Mouse (Mus musculus) thymus, adult 18-20 months (tissue): ENCODE measurements around the gene Rep15.
A peak's percentile ranks its signal among the peaks of the same experiment; 100 is the strongest.

Source experiments
- DNase-seq, 2 experiments: peaks; one replicate each; pipeline ENCODE4 v3.0.0; 2022; ENCODE audit warnings: mixed read lengths in 2 of 2

Rep15 gene

GRCm38 (mm10) chr6:147030096-147030885 is 2.1 kb upstream of the Rep15 start:
- DNase-seq, result no peak

- peak; percentile 73 to 75 for DNase-seq
Measured at GRCm38 (mm10) chr6:147042291-147043290, 10.2 kb downstream of the Rep15 start, which contains the start of gene Mrps35. Gene Mrps35, plus strand, starts transcription at chr6:147042764.

GRCm38 (mm10) chr6:147043633-147044032 is 11.2 kb downstream of the Rep15 start:
- no peak for DNase-seq

- DNase-seq, result no peak
Measured at GRCm38 (mm10) chr6:147049239-147049805, 16.9 kb downstream of the Rep15 start.

GRCm38 (mm10) chr6:147051666-147052065 is 19.3 kb downstream of the Rep15 start:
- DNase-seq, result no peak

GRCm38 (mm10) chr6:147052440-147052839 is 20.1 kb downstream of the Rep15 start:
- no peak for DNase-seq

- no peak for DNase-seq
Measured at GRCm38 (mm10) chr6:147053785-147054646, 21.6 kb downstream of the Rep15 start.

GRCm38 (mm10) chr6:147055374-147055977 is 23.1 kb downstream of the Rep15 start:
- no peak for DNase-seq

- no peak for DNase-seq
Measured at GRCm38 (mm10) chr6:147059326-147059725, 26.9 kb downstream of the Rep15 start.

- DNase-seq, result no peak
Measured at GRCm38 (mm10) chr6:147061630-147062029, 29.2 kb downstream of the Rep15 start.

GRCm38 (mm10) chr6:147062034-147062433 is 29.6 kb downstream of the Rep15 start:
- no peak for DNase-seq

- DNase-seq, result no peak
Measured at GRCm38 (mm10) chr6:147062694-147063093, 30.3 kb downstream of the Rep15 start.

- no peak for DNase-seq
Measured at GRCm38 (mm10) chr6:147064226-147064943, 32.0 kb downstream of the Rep15 start.

- no peak for DNase-seq
Measured at GRCm38 (mm10) chr6:147064944-147065261, 32.5 kb downstream of the Rep15 start.

- DNase-seq, result no peak
Measured at GRCm38 (mm10) chr6:147075808-147076387, 43.5 kb downstream of the Rep15 start.

GRCm38 (mm10) chr6:147076878-147077277 is 44.5 kb downstream of the Rep15 start:
- no peak for DNase-seq

GRCm38 (mm10) chr6:147079919-147080318 is 47.5 kb downstream of the Rep15 start:
- no peak for DNase-seq
